Mouse (Mus musculus): ENCODE results near the gene Zbtb44. TPM values are rescaled to one million over a fixed set of nuclear protein-coding genes. Genes with fewer than 3 reads are reported as not detected.

Zbtb44 gene
- polyA plus RNA-seq, 1 experiment, result 8.2 TPM

- TF ChIP-seq GATA1 (IDR thresholded peaks at IDR 0.05; ENCODE audit: low read length), result no peak
These were observed 513 bp upstream of the Zbtb44 start for GRCm38 (mm10) chr9:31029751-31030511.

- TF ChIP-seq GATA1 (IDR thresholded peaks at IDR 0.05; ENCODE audit: low read length), result no peak
These were observed 985 bp downstream of the Zbtb44 start for GRCm38 (mm10) chr9:31031414-31031843.

- no peak for TF ChIP-seq GATA1 (IDR thresholded peaks at IDR 0.05; ENCODE audit: low read length)
These were observed 2.1 kb downstream of the Zbtb44 start for GRCm38 (mm10) chr9:31032546-31032945.

- TF ChIP-seq GATA1 (IDR thresholded peaks at IDR 0.05; ENCODE audit: low read length), result no peak
These were observed 19.8 kb downstream of the Zbtb44 start for GRCm38 (mm10) chr9:31050208-31050607.

- TF ChIP-seq GATA1 (IDR thresholded peaks at IDR 0.05; ENCODE audit: low read length), result no peak
These were observed 28.3 kb downstream of the Zbtb44 start for GRCm38 (mm10) chr9:31058723-31059122.

- TF ChIP-seq GATA1 (IDR thresholded peaks at IDR 0.05; ENCODE audit: low read length), result no peak
These were observed 40.3 kb downstream of the Zbtb44 start for GRCm38 (mm10) chr9:31070706-31071105.

- no peak for TF ChIP-seq GATA1 (IDR thresholded peaks at IDR 0.05; ENCODE audit: low read length)
These were observed 41.8 kb downstream of the Zbtb44 start for GRCm38 (mm10) chr9:31072256-31072655.

- no peak for TF ChIP-seq GATA1 (IDR thresholded peaks at IDR 0.05; ENCODE audit: low read length)
These were observed 43.4 kb downstream of the Zbtb44 start for GRCm38 (mm10) chr9:31073797-31074196.

GRCm38 (mm10) chr9:31074836-31075235 lies 44.4 kb downstream of the Zbtb44 start:
- no peak for TF ChIP-seq GATA1 (IDR thresholded peaks at IDR 0.05; ENCODE audit: low read length)

GRCm38 (mm10) chr9:31080726-31081125 lies 50.3 kb downstream of the Zbtb44 start:
- TF ChIP-seq GATA1 (IDR thresholded peaks at IDR 0.05; ENCODE audit: low read length), result no peak

- no peak for TF ChIP-seq GATA1 (IDR thresholded peaks at IDR 0.05; ENCODE audit: low read length)
These were observed 51.7 kb downstream of the Zbtb44 start for GRCm38 (mm10) chr9:31082054-31082666.

GRCm38 (mm10) chr9:31082771-31083170 lies 52.3 kb downstream of the Zbtb44 start:
- no peak for TF ChIP-seq GATA1 (IDR thresholded peaks at IDR 0.05; ENCODE audit: low read length)

GRCm38 (mm10) chr9:31085556-31085955 lies 55.1 kb downstream of the Zbtb44 start:
- TF ChIP-seq GATA1 (IDR thresholded peaks at IDR 0.05; ENCODE audit: low read length), result no peak

- no peak for TF ChIP-seq GATA1 (IDR thresholded peaks at IDR 0.05; ENCODE audit: low read length)
These were observed 55.8 kb downstream of the Zbtb44 start for GRCm38 (mm10) chr9:31086085-31086753.

- TF ChIP-seq GATA1 (IDR thresholded peaks at IDR 0.05; ENCODE audit: low read length), result no peak
These were observed 56.3 kb downstream of the Zbtb44 start for GRCm38 (mm10) chr9:31086754-31087145.

GRCm38 (mm10) chr9:31087466-31087865 lies 57.0 kb downstream of the Zbtb44 start:
- TF ChIP-seq GATA1 (IDR thresholded peaks at IDR 0.05; ENCODE audit: low read length), result no peak
